Mouse (Mus musculus): ENCODE results near the gene Foxo6.

GRCm38 (mm10) chr4:120271208-120271607 is 15.9 kb downstream of the Foxo6 start:
- TF ChIP-seq CTCF (IDR thresholded peaks at IDR 0.05; ENCODE audit: control insufficient read depth, insufficient read depth, insufficient read length): no peak
- TF ChIP-seq CEBPB (IDR thresholded peaks at IDR 0.05; ENCODE audit: low read depth): no peak
- TF ChIP-seq USF1 (IDR thresholded peaks at IDR 0.05; ENCODE audit: low read depth): no peak
- TF ChIP-seq MYOG (IDR thresholded peaks at IDR 0.05; ENCODE audit: control insufficient read depth, extremely low read depth, insufficient read length): no peak
- no peak for TF ChIP-seq MAX (IDR thresholded peaks at IDR 0.05)
